In the genomic region with DNA sequence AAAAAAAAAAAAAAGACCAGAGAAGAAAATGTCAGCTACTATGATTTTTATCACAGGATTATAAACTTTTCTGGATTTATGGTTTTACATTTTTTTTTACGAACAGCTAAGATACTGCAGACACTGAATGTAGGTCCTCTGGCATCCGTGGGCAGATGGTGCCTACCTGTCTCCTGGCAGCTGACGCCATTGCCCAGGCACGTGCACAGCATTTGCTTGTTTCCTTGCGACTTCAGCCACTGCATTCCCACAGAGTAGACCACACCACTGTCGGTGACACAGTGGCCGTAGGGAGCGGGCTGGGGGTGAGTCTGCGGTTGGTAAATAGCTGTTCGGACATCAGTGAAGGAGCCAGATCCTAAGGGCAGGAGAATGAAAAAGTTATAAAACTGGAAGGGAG, we compare ENCODE assay signal across 22 mouse cellular contexts. TPM values are rescaled to one million over a fixed set of nuclear protein-coding genes. Genes with fewer than 3 reads are reported as not detected.
DNase-seq lines count a peak whose midpoint lies in the region; ATAC-seq and TF ChIP-seq lines count a peak whose summit lies in the region.
"Had no signal": no experiment of that assay in that cellular context is flagged by ENCODE, and none has a peak within 500 bp of the region (broad histone marks: within the 10 kb centered on the region; RNA-seq: fewer than 3 reads in every experiment).

No protein-coding gene starts in this region.

- ATAC-seq in megakaryocyte, adult 5-6 weeks (ENCODE audit: poor library complexity, severe bottlenecking): no peak
- ATAC-seq in heart, embryonic 11.5 days (replicated peaks; ENCODE audit: insufficient number of reproducible peaks, low FRiP score, low TSS enrichment): no peak
- ATAC-seq: forebrain, embryonic 13.5 days; forebrain, embryonic 15.5 days; forebrain, postnatal 0 days had no signal

- H3K4me1 ChIP-seq in megakaryocyte, embryonic 14.5 days: no peaks in the 10 kb centered on the region
- peaks cover 4% of the 10 kb centered on the region; the same call in 1 of the 2 replicates for H3K4me1 ChIP-seq in embryonic fibroblast, embryonic 13.5 days (ENCODE audit: control insufficient read depth, insufficient read depth, low read length)
- H3K4me1 ChIP-seq in heart, embryonic 11.5 days (ENCODE audit: control insufficient read depth, insufficient read depth, low read length): no peaks in the 10 kb centered on the region
- H3K4me1 ChIP-seq: embryonic facial prominence, embryonic 15.5 days; forebrain, embryonic 13.5 days; forebrain, embryonic 15.5 days had no signal

- H3K4me3 ChIP-seq in megakaryocyte, embryonic 14.5 days (replicated peaks): peak overlapping the region; percentile 73
- H3K4me3 ChIP-seq in embryonic fibroblast, embryonic 13.5 days (ENCODE audit: insufficient read depth, low read length): no peak overlapping the region
- no peak overlapping the region for H3K4me3 ChIP-seq in heart, embryonic 11.5 days (ENCODE audit: low read depth, low read length)
- H3K4me3 ChIP-seq: embryonic facial prominence, embryonic 13.5 days; embryonic facial prominence, embryonic 15.5 days; forebrain, embryonic 13.5 days; forebrain, embryonic 15.5 days had no signal

- WGBS in heart, embryonic 11.5 days (ENCODE audit: insufficient replicate concordance): 89% methylated on average over 10 of the region's 10 CpGs

- peak; percentile 8 for DNase-seq in NIH3T3 (ENCODE audit: low read depth)
- DNase-seq in left cerebral cortex, postnatal 4 days: no peak
- no peak for DNase-seq in kidney, adult 11 months
- DNase-seq: adrenal gland, adult 2 months; adrenal gland, postnatal 10 days; adrenal gland, postnatal 25 days; cerebellum, adult 18-20 months; cerebellum, adult 8-10 months; cerebellum, adult 9-11 months; cerebellum, postnatal 14 days; cerebellum, postnatal 36 days; embryo, embryonic 11 days; forebrain, postnatal 0 days had no signal

- H3K27ac ChIP-seq in embryonic fibroblast, embryonic 13.5 days (ENCODE audit: insufficient read depth, low read length): no peak overlapping the region
- no peak overlapping the region for H3K27ac ChIP-seq in heart, embryonic 11.5 days (ENCODE audit: low read depth, low read length)
- H3K27ac ChIP-seq: embryonic facial prominence, embryonic 13.5 days; embryonic facial prominence, embryonic 15.5 days; forebrain, embryonic 13.5 days; forebrain, embryonic 15.5 days had no signal

- intact Hi-C loops in left cerebral cortex, postnatal 4 days (cut with DNase I): no loop called here

- no peak overlapping the region for H3K4me2 ChIP-seq in heart, embryonic 11.5 days
- H3K4me2 ChIP-seq: embryonic facial prominence, embryonic 13.5 days; embryonic facial prominence, embryonic 15.5 days; forebrain, embryonic 13.5 days; forebrain, embryonic 15.5 days had no signal

- H3K9ac ChIP-seq in heart, embryonic 11.5 days (ENCODE audit: low read depth, low read length): no peak overlapping the region
- H3K9ac ChIP-seq: embryonic facial prominence, embryonic 13.5 days; embryonic facial prominence, embryonic 15.5 days; forebrain, embryonic 13.5 days; forebrain, embryonic 15.5 days; forebrain, postnatal 0 days had no signal

- no peaks in the 10 kb centered on the region for H3K36me3 ChIP-seq in megakaryocyte, embryonic 14.5 days (replicated peaks; ENCODE audit: low read length)
- peaks cover 62% of the 10 kb centered on the region for H3K36me3 ChIP-seq in heart, embryonic 11.5 days (ENCODE audit: control insufficient read depth, insufficient read depth, low read length)
- H3K36me3 ChIP-seq: G1E had no signal

- peaks cover 36% of the 10 kb centered on the region for H3K9me3 ChIP-seq in megakaryocyte, embryonic 14.5 days
- no peaks in the 10 kb centered on the region for H3K9me3 ChIP-seq in heart, embryonic 11.5 days (replicated peaks; ENCODE audit: control insufficient read depth, low read length)
- H3K9me3 ChIP-seq: embryonic facial prominence, embryonic 13.5 days; embryonic facial prominence, embryonic 15.5 days; forebrain, embryonic 13.5 days; forebrain, embryonic 15.5 days; G1E had no signal

- no peak for TF ChIP-seq POLR2A in embryonic fibroblast, embryonic 13.5 days (IDR thresholded peaks at IDR 0.05; ENCODE audit: low read depth, low read length)

- H3K27me3 ChIP-seq in megakaryocyte, embryonic 14.5 days (replicated peaks): no peaks in the 10 kb centered on the region
- no peaks in the 10 kb centered on the region for H3K27me3 ChIP-seq in heart, embryonic 11.5 days (ENCODE audit: control insufficient read depth, insufficient read depth, low read length)
- H3K27me3 ChIP-seq: embryonic facial prominence, embryonic 13.5 days; embryonic facial prominence, embryonic 15.5 days; forebrain, embryonic 13.5 days; forebrain, embryonic 15.5 days had no signal

- peak; percentile 14; the same call in 1 of the 2 replicates for TF ChIP-seq CTCF in embryonic fibroblast, embryonic 13.5 days (IDR thresholded peaks at IDR 0.05; ENCODE audit: borderline replicate concordance, insufficient read depth, low read length)

RNA-seq across cellular contexts. Expression of a gene that starts 10.2 kb away (rescaled TPM):
- polyA plus RNA-seq in megakaryocyte, embryonic 14.5 days (2012; ENCODE audit: insufficient read depth, low replicate concordance): 5.3 TPM in 1 of 2 replicates, not detected in the other
- total RNA-seq in megakaryocyte, adult 5-6 weeks (2015): 1,871 and 1,924 TPM in 2 replicates
- 1,132 and 1,387 TPM in 2 replicates for total RNA-seq in megakaryocyte, adult 5-6 weeks (2017)
- 3,197 and 4,910 TPM in 2 replicates for polyA plus RNA-seq in embryonic fibroblast, embryonic 13.5 days (2011; ENCODE audit: insufficient read length, low read depth, missing spikeins)
- 332 and 395 TPM in 2 replicates for polyA plus RNA-seq in heart, embryonic 11.5 days (2014; fragmentation: Nextera tagmentation; extraction: Ambion mirVana)
- total RNA-seq in left cerebral cortex, postnatal 4 days (2021): 100 to 1,000 TPM; 142 to 143 TPM

Comparison
In these comparisons a context has a peak if more than half of its experiments do, and no peak if none do; other contexts are left out.
1. RNA of a gene that starts 10.2 kb away (polyA plus RNA-seq): 3,197 to 4,910 TPM in embryonic fibroblast, embryonic 13.5 days and 332 to 395 TPM in heart, embryonic 11.5 days; 5.3 TPM in megakaryocyte, embryonic 14.5 days; every median in the first group is over 10 times any median in the second.